In genomic region chr2:150885814-150886213, GRCm38 (mm10) we compare ENCODE assay signal across 20 mouse cellular contexts.
"Had no signal": no experiment of that assay in that cellular context is flagged by ENCODE, and none has a peak within 500 bp of the region (broad histone marks: within the 10 kb centered on the region; RNA-seq: fewer than 3 reads in every experiment).

No protein-coding gene starts in this region.

- H3K4me2 ChIP-seq: limb, embryonic 12.5 days; limb, embryonic 15.5 days; liver, embryonic 11.5 days; midbrain, embryonic 12.5 days; midbrain, embryonic 15.5 days; neural tube, embryonic 13.5 days had no signal

- H3K36me3 ChIP-seq: limb, embryonic 12.5 days; limb, embryonic 15.5 days; midbrain, embryonic 12.5 days; midbrain, embryonic 15.5 days had no signal

- DNase-seq: kidney, adult 2 months; kidney, postnatal 36 days; layer of hippocampus, adult 9-11 months; liver, postnatal 0 days; right cerebral cortex, adult 18-20 months; right cerebral cortex, postnatal 14 days; right cerebral cortex, postnatal 4 days; thymus, adult 2 months; thymus, postnatal 14 days; thymus, postnatal 4 days had no signal

- H3K4me3 ChIP-seq: limb, embryonic 12.5 days; limb, embryonic 15.5 days; midbrain, embryonic 12.5 days; midbrain, embryonic 15.5 days; neural tube, embryonic 13.5 days had no signal

- H3K4me1 ChIP-seq: limb, embryonic 12.5 days; limb, embryonic 15.5 days; midbrain, embryonic 12.5 days; midbrain, embryonic 15.5 days; neural tube, embryonic 13.5 days had no signal

- H3K27ac ChIP-seq: kidney, postnatal 0 days; limb, embryonic 12.5 days; limb, embryonic 15.5 days; liver, embryonic 14.5 days; midbrain, embryonic 12.5 days; midbrain, embryonic 15.5 days; neural tube, embryonic 13.5 days; stomach, postnatal 0 days had no signal

- H3K9ac ChIP-seq: limb, embryonic 12.5 days; limb, embryonic 15.5 days; liver, embryonic 14.5 days; liver, postnatal 0 days; midbrain, embryonic 12.5 days; midbrain, embryonic 15.5 days; neural tube, embryonic 13.5 days had no signal

- ATAC-seq: intestine, postnatal 0 days; liver, postnatal 0 days had no signal

- H3K27me3 ChIP-seq: limb, embryonic 12.5 days; limb, embryonic 15.5 days; midbrain, embryonic 12.5 days; midbrain, embryonic 15.5 days; neural tube, embryonic 13.5 days had no signal

- H3K9me3 ChIP-seq: limb, embryonic 12.5 days; limb, embryonic 15.5 days; midbrain, embryonic 12.5 days; midbrain, embryonic 15.5 days; neural tube, embryonic 13.5 days had no signal
